Mouse (Mus musculus) ZHBTc4 (cell line): ENCODE results near the gene Olfr368.

ENCODE experiments used
- DNase-seq: peaks from one replicate; pipeline ENCODE4 v3.0.0-alpha.2; 2011; ENCODE audit warnings: low read depth, low spot score

Olfr368 gene

DNA sequence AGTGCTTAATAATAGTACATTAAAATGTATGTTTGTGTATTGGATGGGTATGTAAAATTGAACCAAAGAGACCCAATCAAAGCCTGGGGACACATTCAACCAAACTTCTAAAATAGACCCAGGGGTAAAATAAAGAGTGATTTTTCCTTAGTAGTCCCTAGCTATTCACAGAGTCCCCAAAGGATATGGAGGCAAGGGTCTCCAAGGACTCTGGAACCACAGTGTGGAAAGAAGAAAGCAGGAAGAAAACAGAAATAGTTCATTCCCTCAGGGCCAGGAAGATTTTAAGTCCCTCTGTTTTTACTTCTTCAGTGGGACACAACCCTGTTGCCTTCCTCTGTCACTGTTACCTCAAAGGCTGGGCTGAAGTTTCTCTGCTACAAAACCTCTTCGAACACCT lies at the start of gene Olfr368:
Gene Olfr368, plus strand, starts transcription at position 301 of the 400 bp plus-strand sequence.
- DNase-seq = no peak

DNA sequence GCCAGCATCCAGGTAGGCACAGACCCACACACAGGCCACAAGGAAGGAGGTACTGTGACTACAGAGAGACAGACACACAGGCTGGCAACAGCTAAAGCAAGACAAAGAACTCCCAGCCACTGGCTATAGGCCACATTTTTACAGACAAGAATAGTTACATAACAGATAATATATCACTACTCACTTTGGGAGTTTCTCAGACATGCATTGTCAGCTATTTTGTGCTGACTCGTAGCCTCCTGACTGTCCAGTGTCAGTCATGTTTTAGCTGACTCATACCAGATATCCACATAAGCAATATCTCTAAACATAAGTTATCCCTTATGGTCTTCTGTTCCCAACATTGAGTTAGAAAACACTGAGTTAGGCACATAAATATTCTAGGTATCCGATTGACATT lies 7.0 kb downstream of the Olfr368 start:
- DNase-seq = no peak

DNA sequence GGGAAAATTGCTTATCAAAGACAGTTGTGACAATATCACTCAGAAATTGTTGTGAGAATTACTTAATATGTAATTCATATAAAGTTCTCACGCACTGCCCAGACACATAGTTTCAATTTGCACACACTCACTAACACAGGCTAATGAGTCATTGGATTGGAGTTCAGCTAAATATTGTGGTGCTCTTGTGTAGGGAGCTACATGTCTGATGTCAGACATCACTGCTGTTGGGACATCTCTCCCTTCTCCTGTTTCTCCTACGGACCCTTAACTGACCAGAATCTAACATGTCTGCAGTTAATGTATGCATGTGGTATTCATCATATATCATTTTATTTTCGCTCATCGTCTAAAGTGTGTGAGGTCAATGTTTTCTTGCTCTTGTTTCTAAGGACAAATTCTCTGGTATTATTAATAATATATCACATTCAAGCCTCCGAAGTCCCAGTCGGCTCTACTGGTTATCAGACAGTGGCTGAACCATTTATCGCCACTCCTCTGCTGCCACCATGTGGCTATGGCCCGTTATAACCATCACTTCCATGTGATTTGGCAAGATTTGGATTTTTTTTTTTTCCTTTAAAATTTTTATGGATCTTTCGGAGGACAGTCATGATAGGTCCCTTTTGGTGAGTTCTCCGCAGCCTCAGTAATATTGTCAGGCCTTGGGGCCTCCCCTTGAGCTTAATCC lies 12.3 kb downstream of the Olfr368 start:
- no peak for DNase-seq

DNA sequence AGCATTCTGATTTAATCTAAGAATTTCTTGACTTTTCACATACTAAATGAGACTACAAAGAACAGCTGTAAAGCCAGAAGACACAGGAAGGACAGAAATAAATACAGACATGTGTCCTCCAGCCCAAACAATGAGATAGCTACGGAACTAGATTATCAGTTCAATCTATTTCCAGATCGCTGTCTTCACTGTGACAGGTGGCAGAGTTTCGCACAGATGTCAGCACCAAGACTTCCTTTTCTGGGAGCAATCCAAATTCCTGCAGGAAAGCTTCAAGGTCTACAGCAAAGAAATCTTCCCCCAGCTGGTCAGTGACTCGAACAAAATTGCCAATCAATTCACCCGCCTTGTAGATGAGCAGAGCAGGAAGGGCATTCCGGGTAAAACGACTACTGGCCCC lies 25.4 kb downstream of the Olfr368 start:
- DNase-seq = no peak

DNA sequence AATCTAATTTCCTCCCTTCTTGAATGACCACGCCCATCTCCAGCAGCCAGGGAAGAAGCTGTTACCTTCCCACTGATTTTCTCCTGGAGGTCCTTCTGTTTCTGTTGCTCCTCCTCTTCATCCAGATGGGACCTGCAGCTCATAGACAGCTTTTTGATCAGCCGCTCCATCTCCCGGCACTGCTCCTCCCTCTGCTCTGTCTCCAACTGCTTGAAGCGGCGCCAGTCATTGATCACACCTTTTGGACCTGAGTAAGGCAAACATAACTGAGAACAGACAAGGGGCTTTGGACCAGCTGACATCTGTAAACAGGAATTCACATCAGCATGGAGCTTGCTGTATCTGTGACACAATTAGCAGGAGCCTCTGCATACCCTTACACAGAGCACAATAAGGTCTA lies 29.3 kb downstream of the Olfr368 start:
- no peak for DNase-seq

DNA sequence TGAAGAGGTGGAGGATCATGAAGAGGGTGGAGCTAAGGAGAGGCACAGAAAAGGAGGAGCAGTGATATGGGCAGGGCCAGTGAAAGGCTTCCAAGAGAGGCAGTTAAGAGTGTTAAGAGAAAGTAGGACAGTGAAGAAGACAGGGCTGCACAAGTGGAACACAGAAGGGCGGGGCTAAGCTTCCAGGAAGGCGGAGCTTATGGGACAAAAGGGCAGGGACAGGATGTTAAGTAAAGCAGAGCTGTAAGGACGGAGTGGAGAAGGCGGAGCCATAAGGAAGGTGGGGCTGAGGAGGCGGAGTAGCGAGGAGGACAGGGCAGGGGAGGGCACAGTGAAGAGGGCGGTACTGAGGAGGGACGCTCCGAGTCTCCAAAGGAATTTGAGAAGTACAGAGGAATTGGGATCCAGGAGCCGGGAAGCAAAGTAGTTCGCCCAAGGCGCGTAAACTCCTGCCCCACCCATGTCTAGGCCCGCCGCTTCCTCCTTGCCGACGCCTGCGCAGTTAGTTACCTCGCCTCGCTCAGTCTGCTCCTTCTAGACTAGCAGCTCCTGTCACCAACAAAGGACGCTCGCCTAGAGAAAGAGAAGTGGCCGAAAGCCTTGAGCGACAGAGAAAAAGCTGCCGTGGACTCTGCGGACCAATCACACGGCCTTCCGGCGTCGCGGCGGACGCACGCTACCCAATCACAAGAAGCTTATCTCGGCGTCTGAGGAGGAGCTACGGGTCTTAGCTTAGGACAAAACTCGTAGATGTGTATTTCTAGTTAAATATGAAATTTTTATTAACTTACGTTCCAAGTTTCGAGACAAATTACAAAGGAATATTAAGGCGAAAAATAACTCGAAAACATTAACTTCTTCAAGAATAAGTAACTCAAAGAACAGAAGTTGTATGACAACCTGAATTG lies 32.6 kb downstream of the Olfr368 start, which contains the start of gene Pdcl:
Gene Pdcl, minus strand, starts transcription at position 700 of the 908 bp plus-strand sequence.
- peak; percentile 99 for DNase-seq

DNA sequence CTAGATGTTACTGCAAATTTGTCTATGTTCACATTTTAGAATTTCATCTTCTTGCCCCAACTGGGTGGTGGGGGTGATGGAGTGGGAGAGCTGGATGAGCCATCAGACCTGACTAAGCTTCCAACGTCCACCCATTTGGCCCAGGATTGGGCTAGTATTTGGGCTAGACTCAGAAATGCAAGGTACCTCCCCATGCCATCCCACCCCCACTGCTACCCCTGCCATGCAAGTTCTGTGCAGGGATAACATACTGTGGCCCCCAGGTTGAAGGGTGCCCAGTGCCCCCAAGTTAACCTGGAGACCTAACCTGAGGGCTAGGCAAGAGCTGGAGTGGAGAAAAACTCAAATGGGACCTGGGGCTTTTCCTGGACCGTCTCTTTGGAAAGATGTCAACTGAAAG lies 33.6 kb downstream of the Olfr368 start:
- peak; percentile 11 for DNase-seq

DNA sequence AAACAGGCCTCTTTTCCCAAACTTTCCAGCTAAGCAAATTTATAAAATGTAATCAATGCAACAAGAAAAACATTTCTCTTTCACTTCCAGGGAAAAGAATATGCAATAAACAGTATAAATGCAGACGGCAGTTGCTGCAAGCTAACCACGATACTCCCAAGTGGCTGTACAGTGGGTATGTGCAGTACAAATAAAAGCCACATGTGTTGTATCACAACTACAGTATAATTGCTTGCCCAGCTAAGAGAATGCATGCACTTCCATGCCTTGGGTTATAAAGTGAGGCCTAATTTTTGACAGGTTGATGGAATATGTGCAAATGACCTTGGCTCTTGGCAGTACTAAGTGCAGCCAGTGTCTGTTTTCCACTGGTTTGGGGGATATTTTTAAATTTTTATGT lies 44.3 kb downstream of the Olfr368 start:
- no peak for DNase-seq

DNA sequence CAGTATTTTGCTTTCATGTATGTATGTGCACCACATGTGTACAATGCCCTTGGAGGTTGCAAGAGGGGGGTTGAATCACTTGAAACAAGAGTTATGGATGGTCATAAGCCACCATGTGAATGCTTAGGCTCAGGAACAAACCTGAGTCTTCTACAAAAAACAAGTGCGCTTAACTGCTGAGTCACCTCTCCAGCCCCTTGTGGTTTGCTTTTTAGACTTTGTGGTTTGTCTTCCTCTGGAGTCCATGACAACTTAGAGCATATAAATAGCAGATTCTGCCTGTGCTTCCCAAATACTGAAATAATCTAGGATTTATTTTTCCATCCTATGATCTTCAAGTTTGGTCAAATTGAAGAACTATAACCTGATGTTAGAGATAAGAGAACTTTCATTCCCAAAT lies 49.7 kb downstream of the Olfr368 start:
- no peak for DNase-seq

DNA sequence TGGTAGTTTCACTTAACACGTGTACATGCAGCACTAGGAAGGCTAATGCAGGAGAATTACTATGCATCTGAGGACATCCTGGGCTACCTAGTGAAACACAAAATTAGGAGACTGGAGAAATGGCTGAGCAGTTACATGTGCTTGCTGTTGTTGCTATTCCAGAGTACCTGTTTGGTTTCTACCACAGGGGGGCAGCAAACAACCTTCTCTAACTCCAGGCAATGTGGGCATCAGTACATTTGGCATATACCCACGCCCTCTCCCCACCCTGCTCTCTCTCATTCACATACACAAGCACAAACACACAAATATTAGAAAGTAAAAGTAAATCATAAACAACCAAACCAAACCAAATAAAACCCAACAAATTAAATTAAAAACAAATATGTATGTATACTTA lies 53.9 kb downstream of the Olfr368 start:
- DNase-seq = peak; percentile 76
